Mouse (Mus musculus) frontal cortex, adult 2 months (tissue): Measurements from ENCODE around the gene Ap2a2. TPM values are rescaled to one million over a fixed set of nuclear protein-coding genes. Genes with fewer than 3 reads are reported as not detected.

Experiments
- DNase-seq, 2 experiments: peaks; one replicate each; pipeline ENCODE4 v3.0.0; 2022; ENCODE audit warnings: low spot score in 1 of 2; ENCODE audit errors: extremely low spot score in 1 of 2
- polyA plus RNA-seq: library from polyadenylated mRNA; depleted of rRNA; stranded (reverse); fragments of >200 nt; gene quantifications from 2 replicates; pipeline ENCODE4 v1.2.3, GENCODE M21; 2012; rRNA removed

Gene Ap2a2
- 94.5 and 96.8 TPM in 2 replicates for polyA plus RNA-seq

GRCm38 (mm10) chr7:141561682-141562391, at the start of gene Ap2a2:
TSS of gene Ap2a2 (plus strand) at chr7:141562173.
- DNase-seq: peak; percentile 78 to 89

DNA sequence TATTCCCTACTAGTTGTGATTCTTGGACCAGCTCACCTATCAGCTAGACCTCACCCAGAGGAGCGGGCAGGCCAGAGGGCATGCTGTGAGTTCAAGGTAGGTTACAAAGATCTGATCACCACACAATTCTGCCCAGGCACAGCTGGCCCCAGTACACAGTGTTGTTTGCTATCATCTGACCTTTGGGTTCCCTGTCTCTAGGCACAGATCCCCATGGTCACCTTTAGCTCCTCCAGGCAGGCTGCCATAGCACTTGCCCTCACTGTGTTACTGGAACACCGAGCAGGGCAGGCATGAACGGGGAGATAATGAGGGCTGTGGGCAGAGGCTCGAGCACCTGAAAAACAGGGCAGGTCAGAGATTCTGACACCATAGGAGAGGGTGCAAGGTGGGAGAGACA, 44.3 kb upstream of the Ap2a2 start:
- DNase-seq: no peak

GRCm38 (mm10) chr7:141518296-141518695, 43.7 kb upstream of the Ap2a2 start:
- no peak for DNase-seq

GRCm38 (mm10) chr7:141518926-141519325, 43.0 kb upstream of the Ap2a2 start:
- no peak for DNase-seq

GRCm38 (mm10) chr7:141519795-141520194, 42.2 kb upstream of the Ap2a2 start:
- no peak for DNase-seq

- no peak for DNase-seq
Observed at GRCm38 (mm10) chr7:141523007-141523406, 39.0 kb upstream of the Ap2a2 start.

GRCm38 (mm10) chr7:141524271-141524670, 37.7 kb upstream of the Ap2a2 start:
- DNase-seq: no peak

DNA sequence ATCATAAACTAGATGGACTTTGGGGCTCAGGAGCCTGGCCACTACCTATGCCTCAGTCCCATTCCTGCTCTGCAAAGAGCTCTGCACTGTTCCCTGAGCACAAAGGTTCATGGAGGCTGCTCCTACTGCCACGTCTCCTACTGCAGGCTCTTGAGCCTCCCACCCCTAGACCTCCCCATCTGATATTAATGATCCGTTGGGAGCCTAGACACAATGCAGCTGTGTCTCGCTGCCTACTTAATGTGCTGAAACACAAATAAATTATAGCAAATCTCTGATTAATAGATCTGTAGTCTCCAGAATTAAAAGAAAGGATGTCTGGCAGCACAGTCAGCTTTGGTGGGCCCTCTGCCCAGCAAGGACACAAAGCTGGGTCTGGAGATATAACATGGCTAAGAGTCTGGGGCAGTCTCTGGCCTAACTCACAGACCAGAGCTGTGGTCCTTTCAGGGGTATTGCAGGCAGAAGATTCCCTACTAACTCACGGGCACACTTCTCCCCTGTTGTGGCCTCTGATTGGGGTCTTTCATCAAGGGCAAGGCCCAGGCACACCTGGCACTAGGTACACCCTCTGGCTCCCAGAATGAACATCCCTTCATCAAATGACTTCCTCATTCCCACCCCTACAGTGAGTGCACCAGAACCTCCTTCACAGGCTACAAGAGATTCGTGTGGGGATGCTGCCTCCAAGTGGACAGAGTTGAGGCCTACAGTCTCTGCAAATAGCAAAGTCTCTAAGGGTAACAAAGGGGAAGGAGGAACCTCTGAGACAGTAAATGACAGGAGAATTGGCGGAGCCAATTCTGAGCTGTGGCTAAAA, 37.0 kb upstream of the Ap2a2 start:
- DNase-seq: peak; percentile 58 to 88

DNA sequence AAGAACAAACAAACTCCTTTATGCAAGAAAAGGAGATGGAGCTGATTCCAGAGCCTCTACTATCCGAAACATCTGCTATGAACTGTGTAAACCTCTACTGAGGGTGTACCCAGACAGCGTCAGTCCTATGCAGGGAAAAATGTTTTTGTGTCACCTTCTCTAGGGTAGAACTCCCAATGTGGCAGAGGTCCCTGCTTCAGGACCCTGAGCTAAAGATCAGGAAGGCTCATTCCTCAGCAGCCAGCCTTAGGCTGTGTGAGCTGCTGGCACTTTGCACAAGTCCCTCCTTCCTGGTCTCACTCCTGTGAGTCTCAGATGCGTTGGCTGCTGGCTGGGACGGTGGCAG, 36.4 kb upstream of the Ap2a2 start:
- no peak for DNase-seq

GRCm38 (mm10) chr7:141535570-141535969, 26.4 kb upstream of the Ap2a2 start:
- DNase-seq: no peak

GRCm38 (mm10) chr7:141538852-141539555, 23.0 kb upstream of the Ap2a2 start:
- no peak for DNase-seq

DNA sequence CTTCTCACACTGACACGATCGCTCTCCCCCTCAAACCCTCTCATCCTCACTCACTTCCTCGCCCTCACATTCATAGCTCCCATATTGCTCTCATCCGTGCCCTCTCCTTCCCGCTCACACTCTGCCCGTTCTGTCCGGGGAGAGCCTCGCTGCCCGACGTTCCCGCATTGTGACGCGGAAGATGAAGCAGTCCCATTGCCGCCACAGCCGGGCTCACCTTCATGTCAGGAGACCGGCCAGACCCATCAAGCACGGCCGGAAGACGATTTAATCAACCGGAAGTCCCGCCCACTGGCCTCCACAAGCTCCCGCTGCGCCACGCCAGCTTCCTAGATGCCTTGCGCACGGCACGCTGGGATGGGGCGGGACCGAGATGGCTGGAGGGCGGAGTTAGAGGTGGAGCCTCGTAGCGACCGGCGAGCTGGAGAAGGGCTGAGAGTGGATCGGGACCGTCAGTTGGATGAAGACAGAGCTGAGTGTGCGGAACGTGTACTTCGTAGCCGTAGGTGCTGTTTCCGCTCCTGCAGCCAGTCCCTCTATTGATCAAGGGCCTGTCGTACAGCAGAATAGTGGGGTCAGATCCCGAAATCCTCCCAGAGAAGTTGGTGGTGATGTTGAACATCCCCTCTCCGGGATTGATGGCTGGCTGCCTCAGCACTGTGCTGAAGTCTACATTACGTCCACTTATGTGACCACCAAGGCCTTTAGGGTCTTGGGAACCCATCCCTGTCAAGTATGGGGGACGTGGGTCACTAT, 22.2 kb upstream of the Ap2a2 start, which contains the start of gene Chid1:
Chid1 (minus strand) TSS at position 302 of the 756 bp plus-strand sequence.
- DNase-seq: peak; percentile 95 to 98

- peak; percentile 84 for DNase-seq
Observed at GRCm38 (mm10) chr7:141540312-141541081, 21.5 kb upstream of the Ap2a2 start.

GRCm38 (mm10) chr7:141541681-141542080, 20.3 kb upstream of the Ap2a2 start:
- no peak for DNase-seq

DNA sequence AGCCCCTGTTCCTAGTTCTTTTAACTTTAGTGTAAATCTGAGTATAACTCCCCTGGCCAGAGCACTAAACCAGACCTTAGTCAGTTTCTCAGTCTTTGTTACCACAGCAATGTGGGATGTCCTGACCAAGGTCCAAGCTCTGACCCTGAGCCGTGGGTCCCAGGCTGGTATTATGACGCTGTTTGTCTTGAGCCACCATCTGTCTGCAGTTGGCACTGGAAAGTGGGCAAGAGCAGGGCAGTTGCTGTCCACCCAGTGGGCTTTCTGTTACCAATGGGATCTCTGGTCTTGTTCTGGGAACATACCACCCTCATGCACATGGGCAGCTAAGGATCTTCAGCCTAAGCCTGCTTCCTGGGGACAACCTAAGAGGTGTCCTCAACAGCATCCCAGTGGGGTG, 19.4 kb upstream of the Ap2a2 start:
- DNase-seq: no peak

GRCm38 (mm10) chr7:141544654-141545053, 17.3 kb upstream of the Ap2a2 start:
- peak in 1 of 2 experiments; percentile 31 for DNase-seq

GRCm38 (mm10) chr7:141549432-141550061, 12.4 kb upstream of the Ap2a2 start:
- no peak for DNase-seq

GRCm38 (mm10) chr7:141550464-141550863, 11.5 kb upstream of the Ap2a2 start:
- no peak for DNase-seq

DNA sequence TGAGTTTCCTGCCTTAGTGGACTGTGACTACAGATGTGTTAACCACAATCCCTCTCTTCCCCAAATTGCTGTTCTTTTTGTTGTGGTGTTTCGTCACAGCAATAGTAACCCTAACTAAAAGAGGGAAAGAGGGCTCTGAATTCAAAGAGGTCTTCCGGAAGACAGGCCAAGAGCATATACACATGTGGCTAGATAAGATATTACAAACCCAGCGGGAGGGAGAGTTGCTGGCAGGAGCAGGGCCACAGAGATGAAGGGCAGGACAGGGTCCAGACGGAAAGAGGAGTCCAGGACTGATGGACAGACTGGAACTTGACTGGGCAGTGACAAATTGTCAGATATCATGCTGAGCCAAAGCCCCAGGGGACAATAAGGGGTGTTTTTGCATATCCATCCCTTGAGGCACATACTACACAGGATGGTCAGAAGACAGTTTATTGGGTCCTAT, 3.6 kb upstream of the Ap2a2 start:
- DNase-seq: no peak
